Mouse (Mus musculus): Measurements from ENCODE around the gene Pola2.
A peak's percentile ranks its signal among the peaks of the same experiment; 100 is the strongest.

DNA sequence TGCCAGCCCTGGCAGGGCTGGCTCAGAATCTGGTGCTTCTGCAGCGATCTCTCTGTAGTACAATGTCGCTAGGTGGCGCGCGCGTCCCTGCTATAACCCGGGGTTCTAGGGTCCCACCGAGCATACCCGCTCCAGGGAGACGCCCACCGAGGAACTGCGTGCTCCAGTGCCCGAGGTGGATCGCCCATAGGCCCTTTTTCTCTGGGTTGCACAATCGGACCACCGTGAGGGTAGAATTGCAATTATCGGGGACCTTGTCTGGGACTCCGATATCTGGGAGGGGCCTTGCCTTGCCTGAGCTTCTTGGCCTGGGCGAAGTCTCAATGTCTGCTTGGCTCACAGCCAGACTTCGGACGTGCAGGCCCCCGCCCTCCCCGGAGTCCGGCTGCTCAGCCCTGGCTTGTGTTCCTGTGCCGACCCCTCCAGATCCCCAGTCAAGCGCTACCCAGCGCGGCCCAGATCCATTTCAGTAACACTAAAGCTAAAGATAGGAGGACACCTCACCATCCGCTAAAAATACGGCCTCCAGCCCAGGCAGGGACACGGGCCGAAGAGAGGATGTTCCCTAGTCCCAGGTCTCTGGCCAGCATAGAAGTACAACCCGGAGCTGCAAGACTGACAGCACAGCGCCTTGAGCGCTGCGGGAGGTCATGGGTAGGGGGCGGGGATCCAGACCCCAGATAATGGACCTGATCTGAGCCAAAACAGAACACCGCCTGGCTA is 39.9 kb downstream of the Pola2 start:
- TF ChIP-seq CTCF (IDR thresholded peaks at IDR 0.05; ENCODE audit: control insufficient read depth, insufficient read depth, insufficient read length) (peak; percentile 86), MYOG (IDR thresholded peaks at IDR 0.05; ENCODE audit: control insufficient read depth, extremely low read depth, insufficient read length) (no peak), MAX (IDR thresholded peaks at IDR 0.05) (peak; percentile 57), CEBPB (IDR thresholded peaks at IDR 0.05; ENCODE audit: low read depth) (peak; percentile 58)
